Mouse (Mus musculus) bone marrow, adult 2 months (tissue): ENCODE data around the gene Akap3.

Experiments
- CTCF ChIP-seq: fragments of 200-500 bp; IDR thresholded peaks from 2 replicates; pipeline ENCODE4 v1.5.1; 2011; ENCODE audit warnings: low read length, control low read depth; ENCODE audit not compliant: control insufficient read depth, insufficient read depth
- POLR2A ChIP-seq: fragments of 200-500 bp; IDR thresholded peaks from 2 replicates; pipeline ENCODE4 v1.6.1; 2011; ENCODE audit warnings: low read depth, mild to moderate bottlenecking, control low read depth, low read length, borderline replicate concordance; ENCODE audit not compliant: control insufficient read depth

- TF ChIP-seq CTCF: no peak
- TF ChIP-seq POLR2A: no peak
These were observed 36.6 kb upstream of the Akap3 start for GRCm38 (mm10) chr6:126816338-126816737.
